Mouse (Mus musculus) ES-E14 (cell line): ENCODE measurements at regions not wholly inside any gene's neighbourhood (a gene's known extent, or its start where the extent isn't known, plus 50 kb on each side); places are given as distances from the start of the nearest gene placed in this dataset.

Source experiments
- CHD2 ChIP-seq: IDR thresholded peaks from 2 replicates; pipeline ENCODE4 v1.6.1; 2014; ENCODE audit warnings: mild to moderate bottlenecking, low read depth, low read length, inconsistent platforms
- HCFC1 ChIP-seq: IDR thresholded peaks from 2 replicates; pipeline ENCODE4 v1.6.1; 2012; ENCODE audit warnings: low read length, inconsistent platforms, borderline replicate concordance; ENCODE audit not compliant: insufficient read depth
- MAFK ChIP-seq: IDR thresholded peaks from 2 replicates; pipeline ENCODE4 v1.6.1; 2014; ENCODE audit warnings: mild to moderate bottlenecking, low read depth, low read length, inconsistent platforms; ENCODE audit not compliant: insufficient read depth
- ZC3H11A ChIP-seq: IDR thresholded peaks from 2 replicates; pipeline ENCODE4 v1.6.1; 2012; ENCODE audit warnings: low read depth, mild to moderate bottlenecking, inconsistent platforms, low read length, borderline replicate concordance
- ZNF384 ChIP-seq: IDR thresholded peaks from 2 replicates; pipeline ENCODE4 v1.6.1; 2012; ENCODE audit warnings: low read depth, low read length, inconsistent platforms

- TF ChIP-seq ZNF384 (no peak), HCFC1 (no peak), MAFK (no peak), CHD2 (no peak), ZC3H11A (no peak)
Observed at GRCm38 (mm10) chr16:67735398-67735797, 114.7 kb upstream of the Cadm2 start.
